Mouse (Mus musculus) intestine, postnatal 0 days (tissue): ENCODE results near the gene Tbxas1. TPM values are rescaled to one million over a fixed set of nuclear protein-coding genes. Genes with fewer than 3 reads are reported as not detected.
A peak's percentile ranks its signal among the peaks of the same experiment; 100 is the strongest.

Experiments
- ATAC-seq: fragments of 200-750 bp; cut with Nextera tagmentation; 2 replicates; pipeline ENCODE4 v1.8.0; 2017; ENCODE audit warnings: mild to moderate bottlenecking, moderate TSS enrichment, moderate library complexity
- H3K27ac ChIP-seq: fragments of 300-500 bp; sonication (generic); 2 replicates; pipeline ENCODE4 v1.5.1; 2014; ENCODE audit warnings: mild to moderate bottlenecking, low read depth, low read length, moderate library complexity
- H3K27me3 ChIP-seq: fragments of 300-500 bp; sonication (generic); replicated peaks from 2 replicates; pipeline ENCODE4 v1.6.1; 2014; ENCODE audit warnings: low read length, mixed read lengths; ENCODE audit not compliant: control insufficient read depth, insufficient read depth
- H3K36me3 ChIP-seq: fragments of 300-500 bp; sonication (generic); 2 replicates; pipeline ENCODE4 v1.6.1; 2014; ENCODE audit warnings: mild to moderate bottlenecking, moderate library complexity; ENCODE audit not compliant: control insufficient read depth, insufficient read depth
- H3K4me1 ChIP-seq: fragments of 300-500 bp; sonication (generic); replicated peaks from 2 replicates; pipeline ENCODE4 v1.6.1; 2014; ENCODE audit warnings: antibody characterized with exemption, low read length, mixed read lengths; ENCODE audit not compliant: control insufficient read depth, insufficient read depth
- H3K4me2 ChIP-seq: fragments of 300-500 bp; sonication (generic); replicated peaks from 2 replicates; pipeline ENCODE4 v1.6.1; 2014; ENCODE audit warnings: low read depth, mild to moderate bottlenecking, moderate library complexity
- H3K4me3 ChIP-seq: fragments of 300-500 bp; sonication (generic); 2 replicates; pipeline ENCODE4 v1.5.1; 2014; ENCODE audit warnings: low read depth, low read length
- H3K9ac ChIP-seq: fragments of 300-500 bp; sonication (generic); 2 replicates; pipeline ENCODE4 v1.6.1; 2014; ENCODE audit warnings: mild to moderate bottlenecking, low read depth, low read length
- H3K9me3 ChIP-seq: fragments of 300-500 bp; sonication (generic); 2 replicates; pipeline ENCODE4 v1.6.1; 2016; ENCODE audit warnings: mixed run types; ENCODE audit not compliant: control insufficient read depth
- CTCF ChIP-seq: sonication (generic); IDR thresholded peaks from 2 replicates; pipeline ENCODE4 v1.5.1; 2016; ENCODE audit warnings: low read depth, mild to moderate bottlenecking, control low read depth, antibody characterized with exemption, moderate library complexity
- WGBS: fragments of 180-500 bp; shearing (Covaris S2); extraction: QIAGEN DNeasy Blood & Tissue Kit; methylation state at CpG from one replicate; pipeline ENCODE4 v1.1.7; 2014; 5-methylcytosine and 5-hydroxymethylcytosine counted together
- polyA plus RNA-seq: library from polyadenylated mRNA; unstranded; fragments of >200 nt; fragmentation: Nextera tagmentation; extraction: Ambion mirVana; gene quantifications from 2 replicates; pipeline ENCODE4 v1.2.1, GENCODE M21; 2015

Gene Tbxas1
- polyA plus RNA-seq, 1 experiment from 2014 or later, result 2.1 TPM

DNA sequence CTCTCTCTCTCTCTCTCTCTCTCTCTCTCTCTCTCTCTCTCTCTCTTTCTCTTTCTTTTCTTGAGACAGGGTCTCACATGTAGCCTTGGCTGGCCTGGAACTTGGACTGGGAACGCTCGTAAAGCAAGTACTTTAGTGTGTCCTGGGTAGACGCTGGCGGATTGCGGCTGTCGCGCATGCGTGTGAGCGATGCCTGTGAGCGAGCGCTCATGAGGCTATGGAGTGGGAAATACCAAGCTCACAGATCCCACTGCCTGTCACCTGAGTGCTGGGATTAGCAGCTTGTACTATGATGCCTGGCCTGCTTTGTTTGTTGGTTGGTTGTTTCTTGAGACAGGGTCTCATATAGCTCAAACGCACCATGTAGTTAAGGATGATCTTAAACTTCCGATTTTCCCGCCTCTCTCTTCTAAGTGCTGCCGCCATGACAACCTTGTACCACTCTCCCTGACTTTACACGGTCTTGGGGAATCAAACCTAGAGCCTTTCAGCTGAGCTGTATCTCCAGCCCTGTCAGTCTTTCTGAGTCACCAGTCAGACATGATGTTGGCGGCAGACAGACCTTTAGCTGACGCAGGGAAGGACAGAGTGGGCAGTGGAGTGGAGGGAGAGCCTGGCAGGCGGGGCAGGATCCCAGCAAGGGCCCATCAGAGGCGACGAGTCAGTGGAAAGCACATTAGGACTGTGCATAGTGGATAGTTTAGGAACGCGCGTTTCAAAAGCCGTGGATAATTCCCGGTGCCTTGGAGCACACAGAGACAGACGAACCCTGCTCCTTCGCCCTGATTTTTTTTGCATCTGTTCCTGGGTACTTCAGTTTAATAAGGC is 51.1 kb downstream of the Tbxas1 start:
- no peaks in the 10 kb centered on the region; the same call in 1 of the 2 replicates for H3K9me3 ChIP-seq
- H3K27ac ChIP-seq, result no peak overlapping the region
- no peaks in the 10 kb centered on the region for H3K36me3 ChIP-seq
- H3K27me3 ChIP-seq, result no peaks in the 10 kb centered on the region
- no peak overlapping the region for H3K9ac ChIP-seq
- 57% methylated on average over 28 of the region's 28 CpGs for WGBS
- peak overlapping the region; percentile 37 for H3K4me2 ChIP-seq
- peaks cover 6% of the 10 kb centered on the region; the same call in 1 of the 2 replicates for H3K4me1 ChIP-seq
- ATAC-seq, result no peak
- H3K4me3 ChIP-seq, result no peak overlapping the region
- no peak for TF ChIP-seq CTCF

DNA sequence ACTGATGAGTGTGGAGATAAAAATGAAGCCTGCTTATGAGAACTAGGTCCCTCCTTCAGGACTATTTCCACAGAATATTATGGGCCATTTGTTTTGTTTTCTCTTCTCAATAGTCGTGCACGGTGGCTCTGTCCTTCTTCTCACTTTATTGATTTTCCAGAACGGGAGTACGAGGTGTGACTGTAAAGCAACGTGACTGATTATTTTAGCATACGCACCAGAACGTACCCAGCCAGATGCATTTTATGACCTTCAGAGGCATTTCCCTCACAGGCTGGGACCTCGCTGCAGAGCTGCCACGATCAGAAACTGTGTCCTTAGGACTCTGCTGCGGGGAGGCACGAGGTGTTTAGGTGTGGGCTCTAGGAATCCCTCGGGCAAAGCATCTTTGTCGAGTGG is 51.8 kb downstream of the Tbxas1 start:
- no peak for ATAC-seq
- Histone ChIP-seq H3K9me3 (no peaks in the 10 kb centered on the region; the same call in 1 of the 2 replicates), H3K9ac (no peak overlapping the region), H3K27me3 (no peaks in the 10 kb centered on the region), H3K4me2 (peak overlapping the region; percentile 37), H3K36me3 (no peaks in the 10 kb centered on the region), H3K4me1 (peaks cover 6% of the 10 kb centered on the region; the same call in 1 of the 2 replicates), H3K27ac (no peak overlapping the region), H3K4me3 (no peak overlapping the region)
- 13% methylated on average over 13 of the region's 13 CpGs for WGBS
- TF ChIP-seq CTCF, result no peak

DNA sequence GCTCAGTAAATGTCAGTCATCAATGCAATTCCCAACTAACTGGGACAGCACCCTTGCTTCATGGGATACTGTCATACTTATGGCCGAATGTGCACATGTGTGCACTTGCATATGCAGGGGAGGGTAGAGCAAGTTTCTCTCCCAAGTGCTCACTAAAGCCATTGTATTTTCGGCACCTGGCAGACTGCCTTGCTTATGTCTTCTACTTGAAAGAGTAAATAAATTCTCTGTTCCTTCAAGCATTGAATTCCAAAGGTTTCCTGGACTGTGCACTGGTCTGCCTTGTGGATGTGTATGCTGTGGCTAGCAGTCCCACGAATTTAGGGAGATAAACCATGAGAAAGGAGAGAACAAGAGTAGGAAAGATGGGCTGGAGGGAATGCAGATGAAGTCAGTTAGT is 53.3 kb downstream of the Tbxas1 start:
- H3K4me3 ChIP-seq, result no peak overlapping the region
- no peaks in the 10 kb centered on the region for H3K27me3 ChIP-seq
- no peak for TF ChIP-seq CTCF
- H3K9ac ChIP-seq, result no peak overlapping the region
- WGBS, result 75% methylated on average over 3 of the region's 3 CpGs
- ATAC-seq, result no peak
- no peaks in the 10 kb centered on the region; the same call in 1 of the 2 replicates for H3K9me3 ChIP-seq
- no peak overlapping the region for H3K4me2 ChIP-seq
- H3K27ac ChIP-seq, result no peak overlapping the region
- H3K4me1 ChIP-seq, result peaks cover 4% of the 10 kb centered on the region; the same call in 1 of the 2 replicates
- no peaks in the 10 kb centered on the region for H3K36me3 ChIP-seq

DNA sequence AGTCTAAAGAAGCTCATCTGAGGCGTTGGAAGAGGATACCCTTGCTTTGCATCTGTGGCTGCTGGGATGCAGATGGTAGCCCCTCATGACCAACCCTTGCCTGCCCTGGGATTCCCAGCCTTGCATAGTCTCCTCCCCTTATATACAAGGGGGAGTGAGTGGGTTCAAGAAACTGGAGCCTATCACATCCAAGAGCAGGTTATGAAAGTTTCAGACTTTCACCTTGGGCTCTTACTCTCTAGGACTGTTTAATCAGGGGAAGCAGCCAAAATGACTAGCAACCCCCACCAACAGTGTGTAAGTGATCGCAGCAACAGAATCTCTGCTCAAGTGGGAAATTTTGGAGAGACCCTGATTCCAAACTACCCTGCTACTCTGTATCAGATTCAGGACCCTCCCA is 60.8 kb downstream of the Tbxas1 start:
- Histone ChIP-seq H3K36me3 (no peaks in the 10 kb centered on the region), H3K4me1 (no peaks in the 10 kb centered on the region), H3K27ac (no peak overlapping the region), H3K4me3 (no peak overlapping the region), H3K27me3 (no peaks in the 10 kb centered on the region), H3K9me3 (no peaks in the 10 kb centered on the region; the same call in 1 of the 2 replicates), H3K4me2 (no peak overlapping the region), H3K9ac (no peak overlapping the region)
- ATAC-seq, result no peak
- 93% methylated on average over 2 of the region's 2 CpGs for WGBS
- no peak for TF ChIP-seq CTCF

DNA sequence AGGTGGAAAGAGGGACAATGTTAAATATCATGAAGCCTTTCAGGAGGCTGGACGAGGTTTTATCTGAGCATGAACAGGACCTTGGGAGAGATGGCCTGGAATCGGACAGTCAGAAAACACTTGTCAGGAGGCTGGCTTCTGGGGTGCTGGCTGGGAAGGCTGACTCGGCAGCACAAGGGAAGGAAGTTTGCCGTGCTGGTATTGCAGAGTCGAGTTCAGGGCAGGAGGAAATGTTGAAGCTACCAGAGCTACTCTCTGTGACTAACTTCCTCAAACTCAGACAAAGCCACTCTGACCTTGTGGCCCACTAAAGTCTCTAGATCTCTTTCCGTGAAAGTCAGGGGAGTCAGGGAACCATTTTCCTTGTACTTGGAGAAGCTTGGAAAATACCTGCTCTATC is 63.2 kb downstream of the Tbxas1 start:
- ATAC-seq, result no peak
- no peak for TF ChIP-seq CTCF

DNA sequence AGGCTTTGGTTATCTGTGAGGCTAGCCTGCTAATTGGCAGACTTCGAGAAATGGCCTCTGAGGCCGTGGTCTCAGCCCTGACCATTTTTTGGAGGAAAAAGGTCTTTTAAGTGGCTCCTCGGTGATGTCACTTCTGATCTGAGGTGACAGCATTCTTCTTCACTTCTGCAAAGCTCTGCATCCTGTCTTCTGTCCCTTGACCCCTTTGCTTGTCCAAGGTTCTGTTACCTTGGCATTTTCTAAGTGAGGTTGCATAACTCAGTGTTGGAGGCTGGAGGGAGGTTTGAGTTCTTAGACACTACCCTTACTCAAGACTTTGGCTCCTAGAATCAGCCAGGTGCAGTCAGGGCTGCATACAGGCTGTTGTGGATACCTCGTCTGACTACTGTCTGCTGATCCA is 63.9 kb downstream of the Tbxas1 start:
- Histone ChIP-seq H3K4me3 (no peak overlapping the region), H3K36me3 (no peaks in the 10 kb centered on the region), H3K27me3 (no peaks in the 10 kb centered on the region), H3K9me3 (no peaks in the 10 kb centered on the region), H3K27ac (no peak overlapping the region), H3K4me1 (no peaks in the 10 kb centered on the region), H3K9ac (no peak overlapping the region), H3K4me2 (no peak overlapping the region)
- no peak for ATAC-seq
- WGBS, result 83% methylated on average over 4 of the region's 4 CpGs
- no peak for TF ChIP-seq CTCF

More for the DNA sequence above, 63.2 kb downstream of the Tbxas1 start:
- Histone ChIP-seq H3K4me3 (no peak overlapping the region), H3K27me3 (no peaks in the 10 kb centered on the region), H3K27ac (no peak overlapping the region), H3K4me1 (no peaks in the 10 kb centered on the region), H3K4me2 (no peak overlapping the region), H3K9ac (no peak overlapping the region), H3K9me3 (no peaks in the 10 kb centered on the region), H3K36me3 (no peaks in the 10 kb centered on the region)
- WGBS, result 55% methylated on average over 6 of the region's 6 CpGs
